Mouse (Mus musculus) right cerebral cortex, postnatal 25 days (tissue): ENCODE data around the gene Cradd.

Source experiments
- DNase-seq: peaks from one replicate; pipeline ENCODE4 v3.0.0; 2022

Gene Cradd

DNA sequence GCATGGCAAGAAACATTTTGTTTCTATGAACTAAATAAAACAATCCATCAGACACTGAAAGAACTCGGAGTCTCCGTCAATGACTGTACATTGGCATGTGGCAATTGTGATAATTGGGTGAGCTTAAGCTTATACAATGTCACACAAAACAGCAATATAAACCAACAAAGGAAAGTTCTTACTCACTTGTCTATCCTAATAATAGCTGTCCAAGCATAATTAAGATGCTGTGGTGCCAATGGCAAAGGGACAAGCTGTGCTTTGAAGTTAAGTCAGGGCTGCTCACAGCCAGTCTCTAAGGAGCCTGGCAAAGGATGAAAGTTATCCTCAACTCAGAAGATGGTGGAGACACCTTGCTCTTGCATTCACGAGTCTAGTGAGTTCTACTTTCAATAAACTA, 89.3 kb downstream of the Cradd start:
- no peak for DNase-seq

DNA sequence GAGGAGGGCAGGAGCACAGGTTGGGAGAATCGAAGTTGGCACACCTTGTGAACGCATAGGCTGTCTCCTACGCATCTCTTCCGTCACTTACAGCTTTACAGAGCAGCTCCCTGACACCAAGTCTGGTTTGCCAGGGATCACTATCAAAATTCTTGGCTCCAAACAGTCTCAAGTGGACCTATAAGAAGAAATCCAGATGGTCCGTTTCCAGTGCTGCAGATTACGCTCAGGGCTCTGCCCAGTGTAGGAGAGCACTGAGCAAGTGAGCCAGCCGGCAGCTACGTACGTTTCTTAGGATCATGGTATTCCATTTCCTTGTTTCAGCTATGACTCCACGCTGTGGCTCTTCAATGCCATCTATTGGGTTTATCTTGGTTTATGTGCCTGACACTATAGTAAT, 90.9 kb downstream of the Cradd start:
- no peak for DNase-seq

- DNase-seq, result no peak
These were observed 91.4 kb downstream of the Cradd start for GRCm38 (mm10) chr10:95232554-95232953.

GRCm38 (mm10) chr10:95228192-95228591, 95.7 kb downstream of the Cradd start:
- no peak for DNase-seq

DNA sequence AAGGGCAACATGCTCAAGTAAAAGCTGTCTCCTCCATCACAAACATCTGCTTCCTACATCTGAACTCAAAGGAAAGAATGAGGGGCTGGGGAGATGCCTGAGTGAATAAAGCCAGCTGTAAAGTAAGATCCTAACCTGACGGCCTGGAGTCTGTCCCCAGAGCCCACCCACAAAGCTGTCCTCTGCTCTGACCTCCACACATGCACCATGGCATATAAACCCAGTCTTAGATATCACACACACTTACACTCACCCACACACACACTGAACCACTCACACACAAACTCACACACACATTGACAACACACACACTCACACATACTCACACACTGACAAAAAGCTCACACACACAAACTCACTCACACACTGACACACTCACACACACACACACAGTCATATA, 96.3 kb downstream of the Cradd start:
- no peak for DNase-seq

GRCm38 (mm10) chr10:95226772-95227171, 97.2 kb downstream of the Cradd start:
- no peak for DNase-seq

DNA sequence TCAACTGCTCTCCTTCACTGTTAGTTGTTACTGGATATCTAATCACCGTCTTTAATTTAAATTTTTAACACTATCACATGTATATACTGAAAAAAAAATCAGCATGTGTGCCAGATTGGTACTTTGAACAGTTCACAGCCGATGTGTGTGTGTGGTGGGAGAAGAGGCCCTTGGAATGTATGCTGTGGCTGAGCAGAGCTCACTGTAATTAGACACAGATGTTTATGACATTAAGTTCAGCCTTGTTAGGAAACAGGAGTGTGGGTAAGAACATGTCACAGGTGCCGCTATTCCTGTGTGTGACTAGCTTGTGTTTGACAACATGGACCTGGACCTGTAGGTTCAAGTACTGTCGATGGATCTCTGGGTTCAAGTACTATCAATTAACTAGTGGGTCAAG, 98.9 kb downstream of the Cradd start:
- no peak for DNase-seq

DNA sequence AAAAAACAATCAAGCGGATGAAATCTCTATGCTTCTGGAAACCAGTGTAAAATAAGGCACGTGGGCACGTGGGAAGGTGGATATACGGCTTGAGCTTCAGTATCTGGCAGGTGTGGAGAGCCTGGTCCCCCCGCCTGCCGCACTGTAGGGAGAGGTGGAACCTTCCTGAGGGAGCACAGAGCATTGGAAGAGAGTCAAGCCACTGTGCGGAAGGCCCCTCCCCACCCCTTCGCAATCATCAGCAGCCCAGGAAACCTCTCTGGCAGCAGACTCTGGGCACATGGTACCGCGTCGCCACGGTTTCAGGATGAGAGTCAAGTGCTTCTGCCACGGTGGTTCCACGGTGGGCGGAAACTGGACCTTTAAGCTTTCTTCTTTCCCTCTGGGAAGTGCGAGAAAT, 100.7 kb downstream of the Cradd start:
- no peak for DNase-seq

DNA sequence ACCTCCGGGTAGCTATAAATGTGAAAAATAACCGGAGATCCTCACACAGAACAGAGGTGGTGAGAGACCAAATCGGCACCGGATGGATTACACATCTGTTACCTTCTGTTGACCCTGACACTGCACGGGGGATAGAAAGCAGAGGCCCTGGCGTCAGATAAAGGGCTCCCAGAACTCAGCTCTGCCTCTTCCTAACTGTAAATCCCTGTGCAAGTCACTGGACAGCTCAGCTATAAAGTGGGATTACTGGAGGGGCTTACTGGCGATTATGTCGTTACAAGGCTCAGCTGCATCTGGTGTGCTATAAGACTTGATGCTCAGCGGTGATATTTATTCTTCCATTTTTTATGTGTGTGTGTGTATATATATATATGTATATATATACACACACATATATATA, 102.0 kb downstream of the Cradd start:
- DNase-seq, result no peak

DNA sequence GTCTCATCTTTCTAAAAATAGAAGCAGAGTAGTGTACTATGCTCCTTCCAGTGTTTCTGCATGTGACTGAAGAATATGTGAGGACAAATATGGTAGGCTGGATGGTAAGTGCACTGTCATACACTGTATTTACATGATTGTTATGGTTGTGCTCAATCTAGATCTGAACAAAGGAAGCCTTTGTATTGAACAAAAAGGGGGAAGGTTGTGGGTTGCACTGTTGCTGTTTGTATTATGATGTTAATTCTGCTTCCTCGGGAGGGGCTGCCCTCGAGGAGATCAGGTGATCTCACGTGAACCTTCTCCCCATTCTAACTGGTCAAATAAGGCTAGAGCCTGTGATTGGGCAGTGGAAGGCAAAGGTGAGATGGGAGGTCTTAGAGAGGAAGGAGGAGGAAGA, 103.4 kb downstream of the Cradd start:
- DNase-seq, result no peak

- DNase-seq, result no peak
These were observed 105.3 kb downstream of the Cradd start for GRCm38 (mm10) chr10:95218683-95219060.

DNA sequence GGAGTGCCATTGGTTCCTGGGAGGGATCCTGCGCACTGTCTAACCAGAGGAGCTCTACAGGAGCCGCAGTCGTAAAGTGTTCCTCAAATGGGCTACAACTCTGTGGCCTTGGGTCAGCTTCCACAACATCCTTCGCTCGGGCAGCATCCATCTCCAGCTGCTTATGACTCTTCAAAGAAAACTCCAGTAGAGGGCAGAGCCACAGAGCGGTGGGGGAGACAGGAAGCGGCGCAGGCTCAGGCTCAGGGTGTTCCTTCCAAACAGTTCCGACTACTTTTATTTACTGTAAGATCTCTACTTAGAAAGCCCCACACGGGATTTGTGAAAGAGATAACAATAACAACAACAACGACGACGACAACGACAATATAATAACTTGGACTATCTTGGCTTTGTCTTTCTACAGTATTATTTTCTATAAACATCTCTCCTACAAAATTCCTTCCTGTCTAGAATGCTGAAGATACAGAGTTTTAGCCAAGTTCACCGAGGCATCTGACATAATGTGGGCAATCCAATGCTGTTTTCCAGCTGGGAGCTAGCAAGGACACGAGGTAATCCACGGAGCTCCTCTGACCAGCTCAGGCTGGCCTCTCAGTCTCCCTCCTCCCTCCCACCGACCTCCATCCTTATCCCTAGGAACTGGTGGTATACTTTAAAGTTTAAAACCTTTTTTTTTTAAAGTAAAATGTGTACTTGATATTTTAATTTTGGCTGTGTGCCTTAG, 105.8 kb downstream of the Cradd start:
- DNase-seq, result no peak

- no peak for DNase-seq
These were observed 108.6 kb downstream of the Cradd start for GRCm38 (mm10) chr10:95215324-95215723.

DNA sequence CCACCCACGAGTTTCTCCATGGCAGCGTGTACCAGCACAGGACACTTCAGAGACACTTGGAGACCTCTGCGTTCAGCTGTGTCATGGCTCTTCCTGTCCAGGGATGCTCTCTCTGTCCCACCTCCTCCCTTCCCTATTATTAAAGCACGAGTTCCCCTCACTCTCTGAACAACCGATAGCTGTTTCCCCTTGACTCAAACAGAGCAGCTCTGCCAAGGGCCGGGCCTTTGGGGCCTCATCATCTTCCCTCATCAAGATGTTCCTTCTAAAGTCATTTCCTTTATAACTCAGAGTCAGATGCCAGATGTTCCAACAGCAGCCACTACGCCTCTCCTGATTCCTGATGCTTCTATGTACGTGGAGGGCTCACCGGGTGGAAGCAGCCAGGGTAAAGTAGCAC, 110.1 kb downstream of the Cradd start:
- DNase-seq, result no peak

DNA sequence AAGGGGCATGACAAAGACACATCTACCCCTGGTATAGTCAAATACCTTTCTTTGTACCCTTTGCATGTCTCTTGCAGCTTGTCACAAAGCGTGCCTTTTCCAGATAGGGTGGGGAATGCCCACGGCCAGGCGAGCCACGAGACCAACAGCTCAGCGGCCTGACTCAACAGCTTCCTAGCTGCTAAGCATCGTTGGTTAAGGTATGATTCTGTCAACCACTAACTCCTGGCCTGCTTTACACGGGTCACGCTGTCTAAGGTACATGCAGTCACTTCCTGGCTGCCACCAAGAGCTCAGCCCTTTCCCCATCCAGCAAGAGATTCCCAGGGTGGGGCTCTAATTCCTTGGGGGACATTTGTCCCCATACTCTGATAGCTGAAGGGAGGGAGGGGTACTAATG, 110.6 kb downstream of the Cradd start:
- DNase-seq, result no peak

DNA sequence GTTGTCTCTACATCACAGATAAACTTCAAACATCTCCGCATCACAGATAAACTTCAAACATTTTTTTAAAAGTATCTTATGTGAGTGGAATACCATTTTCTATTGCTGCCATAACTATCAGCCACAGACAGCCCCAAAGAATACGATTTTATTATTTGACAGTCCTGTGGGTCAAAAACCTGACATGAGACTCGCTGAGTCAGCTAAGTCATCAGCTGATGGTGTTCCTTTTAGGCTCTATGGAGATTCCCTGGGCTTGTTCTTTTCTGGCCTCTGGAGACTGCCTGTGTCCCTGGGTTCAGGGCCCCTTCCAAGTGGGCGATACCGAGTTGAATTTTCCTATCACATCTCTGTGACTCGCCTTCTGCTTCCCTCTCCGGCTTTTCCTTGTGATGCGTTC, 112.3 kb downstream of the Cradd start:
- no peak for DNase-seq

GRCm38 (mm10) chr10:95210664-95211372, 113.1 kb downstream of the Cradd start:
- no peak for DNase-seq

DNA sequence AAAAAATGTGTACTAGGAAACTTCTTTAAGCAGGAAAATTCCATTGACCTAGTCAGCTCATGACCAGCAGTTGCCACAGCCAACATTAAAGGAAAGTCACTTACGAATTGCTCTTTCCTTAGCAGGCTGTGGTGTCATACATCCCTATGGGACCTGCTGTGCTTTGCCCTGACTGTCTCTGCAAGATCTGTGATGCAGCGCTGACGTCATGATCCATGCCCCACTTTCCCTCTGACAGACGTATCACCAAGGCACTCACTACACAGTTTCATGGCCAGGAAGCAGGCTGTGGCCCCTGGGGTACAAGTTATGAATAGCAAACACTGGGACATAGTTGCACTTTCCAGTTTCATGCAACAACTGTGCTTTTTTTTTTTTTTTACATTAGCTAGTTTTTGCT, 113.8 kb downstream of the Cradd start:
- no peak for DNase-seq

DNA sequence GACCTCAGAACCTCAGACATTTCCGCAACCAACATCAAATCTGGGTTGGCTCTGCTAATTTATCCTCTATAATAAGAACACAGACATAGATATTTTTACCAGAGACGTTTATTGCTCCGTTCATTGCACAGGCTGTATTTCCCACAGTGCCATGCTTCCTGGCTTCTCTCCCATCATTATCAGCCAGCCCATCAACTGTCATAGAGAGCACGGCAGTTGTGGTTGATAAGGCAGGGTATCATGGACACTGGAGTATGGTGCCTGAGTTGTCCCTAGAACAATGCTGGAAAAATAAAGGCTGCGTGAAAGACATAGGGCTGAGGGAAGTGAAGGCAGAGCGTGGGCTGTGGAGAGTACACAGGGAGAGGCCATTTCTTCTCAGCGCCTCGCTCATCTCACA, 116.5 kb downstream of the Cradd start:
- DNase-seq, result no peak

GRCm38 (mm10) chr10:95201514-95201913, 122.4 kb downstream of the Cradd start:
- no peak for DNase-seq

DNA sequence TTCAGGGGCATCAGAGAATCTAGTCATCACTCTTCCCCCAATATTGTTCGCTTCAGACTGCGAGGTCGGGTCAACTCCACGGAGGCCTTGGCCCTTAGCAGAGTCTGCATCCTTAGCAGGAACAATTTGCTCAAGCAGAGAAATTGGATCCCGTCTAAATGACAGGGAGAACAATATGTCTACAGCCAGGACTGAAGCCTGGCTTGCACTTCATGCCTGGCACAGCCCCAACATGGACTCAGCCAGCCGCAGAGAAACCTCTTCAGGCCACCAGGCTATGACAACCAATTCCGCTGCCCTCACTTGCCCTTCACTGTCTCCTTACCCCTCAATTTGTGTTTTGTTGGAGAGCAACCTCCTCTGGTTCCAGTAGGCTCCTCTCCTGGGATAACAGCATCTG, 123.6 kb downstream of the Cradd start:
- no peak for DNase-seq

GRCm38 (mm10) chr10:95199541-95200269, 124.2 kb downstream of the Cradd start:
- DNase-seq, result no peak

DNA sequence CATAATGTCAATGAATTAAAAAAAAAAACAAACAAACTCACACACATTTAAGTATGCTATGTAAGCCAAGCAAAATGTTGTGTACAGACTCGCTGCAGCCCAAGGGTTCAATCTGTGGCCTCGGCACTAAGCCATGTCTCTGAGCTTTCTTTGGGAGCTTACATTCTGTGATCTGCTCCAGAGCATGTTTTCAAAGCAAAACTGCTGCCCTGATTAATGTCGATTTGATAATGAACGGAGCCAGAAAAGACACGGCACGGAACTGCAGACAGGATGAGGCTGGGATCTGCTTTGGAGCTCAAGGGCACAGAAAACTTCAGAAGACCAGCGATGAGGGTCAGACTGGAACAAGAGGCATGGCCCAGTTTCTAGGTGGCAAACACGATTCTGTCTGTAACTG, 126.6 kb downstream of the Cradd start:
- no peak for DNase-seq

DNA sequence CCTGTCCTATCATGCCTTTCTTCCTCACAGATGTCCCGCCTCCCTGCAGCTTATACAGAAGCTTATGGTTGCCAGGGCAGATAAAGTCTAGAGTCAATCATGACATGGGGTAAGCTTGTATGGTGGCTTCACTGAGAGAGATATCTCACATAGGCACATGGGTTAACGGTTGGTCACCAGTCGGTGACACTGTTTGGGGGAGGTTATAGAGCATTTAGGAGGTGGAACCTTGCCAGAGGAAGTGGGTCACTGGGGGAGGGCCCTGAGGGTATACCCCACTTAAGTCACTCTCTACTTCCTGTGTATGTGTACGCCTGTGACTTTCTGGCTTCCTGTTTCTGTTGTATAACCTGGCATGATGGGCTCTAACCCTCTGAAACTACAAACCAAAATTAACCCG, 128.2 kb downstream of the Cradd start:
- DNase-seq, result no peak
